Mouse (Mus musculus) CD4-positive, CD25-positive, alpha-beta regulatory T cell, adult 4 months (primary cell): ENCODE measurements around the gene Rcan2. TPM values are rescaled to one million over a fixed set of nuclear protein-coding genes. Genes with fewer than 3 reads are reported as not detected.
"Not testable (repeated sequence)": the region's sequence is repeated elsewhere in the genome, so short reads cannot be mapped to it uniquely, and the experiment has no call there.

ENCODE experiments used
- ATAC-seq: one replicate; pipeline ENCODE4 v1.8.0; 2017
- polyA plus RNA-seq, 2 experiments: library from polyadenylated mRNA; unstranded; fragments of 100-300 nt; shearing (Covaris generic); gene quantifications; one replicate each; pipeline ENCODE4 v1.2.1; 2017

Gene Rcan2
- polyA plus RNA-seq, 2 experiments from 2014 or later = not detected

DNA sequence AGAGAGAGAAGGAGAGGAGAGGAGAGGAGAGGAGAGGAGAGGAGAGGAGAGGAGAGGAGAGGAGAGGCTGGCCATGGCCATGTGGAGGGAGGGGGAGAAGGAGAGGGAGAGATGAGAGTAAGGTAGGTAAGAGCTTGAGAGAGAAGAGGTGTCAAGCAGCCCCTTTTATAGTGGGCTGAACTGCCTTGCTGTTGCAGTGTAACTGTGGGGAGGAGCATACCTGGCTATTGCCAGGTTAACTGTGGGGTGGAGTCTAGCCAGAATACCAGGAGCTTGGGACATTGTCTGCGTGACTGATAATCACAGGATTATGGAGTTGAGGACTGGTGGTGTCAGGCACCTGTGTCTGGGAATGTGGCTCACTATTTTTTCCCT lies 24.2 kb downstream of the Rcan2 start:
- ATAC-seq = not testable (repeated sequence)

DNA sequence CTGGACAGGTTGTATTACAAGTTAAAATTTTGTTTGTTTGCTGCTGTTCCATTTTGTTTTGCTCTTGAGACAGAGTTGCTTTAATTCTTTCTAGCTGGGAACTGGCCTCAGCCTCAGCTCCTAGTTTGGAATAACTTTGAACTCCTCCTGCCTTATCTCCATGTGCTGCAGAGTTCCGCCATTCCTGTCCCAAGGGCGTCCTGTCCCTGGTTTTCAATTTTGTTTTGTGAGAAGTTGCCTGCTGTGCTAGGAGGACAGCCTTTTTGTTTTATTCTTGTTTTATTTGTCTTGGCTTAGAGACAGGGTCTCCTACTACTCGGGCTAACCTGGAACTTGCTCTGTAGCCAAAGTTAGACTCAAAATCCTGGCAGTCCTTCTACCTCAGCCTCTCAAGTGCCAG lies 26.1 kb downstream of the Rcan2 start:
- ATAC-seq = no peak

DNA sequence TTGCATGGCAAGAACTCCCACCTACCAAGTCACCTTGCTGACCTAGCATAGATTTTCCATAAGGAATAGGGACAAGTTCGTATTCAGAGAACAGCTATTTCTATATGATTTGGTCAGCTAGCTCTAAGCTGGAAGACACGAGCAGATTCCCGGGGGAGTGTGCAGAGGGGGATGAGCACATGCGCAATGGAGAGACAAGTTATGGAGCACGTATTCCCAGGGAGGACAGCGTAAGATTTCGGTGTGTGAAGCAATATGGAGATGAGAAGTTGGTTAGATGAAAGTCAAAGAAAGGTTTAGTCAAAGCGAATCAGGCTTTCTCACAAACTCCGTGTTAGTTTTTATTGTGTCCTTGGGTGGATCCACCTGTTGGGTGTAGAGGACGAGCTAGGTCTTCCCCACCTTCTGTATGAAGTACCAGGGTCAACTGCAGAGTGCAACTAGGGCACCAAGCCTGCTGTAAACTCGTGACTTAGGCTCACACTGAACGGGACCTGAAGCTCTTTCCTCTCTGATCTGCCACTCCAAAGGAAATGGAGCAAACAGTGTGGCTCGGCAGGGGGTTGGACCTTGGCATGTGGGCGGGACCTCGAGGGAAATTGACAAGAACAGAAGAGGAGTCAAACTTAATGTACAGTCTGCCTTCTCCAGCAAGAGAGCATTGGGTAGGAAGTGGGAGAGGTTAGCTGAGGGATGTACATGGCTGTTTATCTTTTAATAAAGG lies 31.4 kb downstream of the Rcan2 start:
- ATAC-seq = no peak

DNA sequence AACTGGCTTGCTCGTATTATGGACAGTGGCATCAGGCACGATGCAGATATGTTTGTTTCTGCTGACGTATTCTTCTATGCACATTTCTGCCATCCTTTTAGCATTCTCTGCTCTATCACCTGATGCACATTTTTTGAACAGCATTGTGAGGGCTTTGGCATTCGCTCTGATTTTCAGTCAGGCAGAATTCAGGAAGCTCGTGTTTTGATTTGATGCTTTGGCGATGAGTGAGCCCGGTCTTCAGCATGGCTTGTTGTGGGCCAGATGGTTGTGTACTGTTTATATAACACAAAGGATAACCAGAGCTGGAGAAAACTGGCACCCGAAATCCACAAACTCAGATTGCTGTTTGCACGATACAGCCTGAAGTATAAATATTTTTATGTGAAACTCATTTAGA lies 39.1 kb downstream of the Rcan2 start:
- no peak for ATAC-seq

DNA sequence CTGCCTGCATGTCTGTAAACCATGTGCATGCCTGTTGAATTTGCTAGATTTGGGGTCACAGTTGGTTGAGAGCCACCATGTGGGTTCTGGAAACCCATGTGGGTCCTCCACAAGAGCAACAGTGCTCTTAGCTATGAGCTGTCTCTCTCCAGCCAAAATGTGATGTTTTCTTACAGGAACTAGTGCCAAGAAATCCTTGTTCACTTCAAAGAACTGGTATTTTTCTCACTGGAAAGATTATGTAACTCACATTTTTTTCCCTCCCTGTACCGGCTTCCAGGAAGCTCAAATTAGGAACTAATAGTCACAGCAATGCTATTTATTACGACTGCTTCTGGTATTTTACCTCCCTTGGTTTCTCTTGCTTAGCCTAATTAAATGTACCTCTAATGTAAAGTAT lies 45.6 kb downstream of the Rcan2 start:
- ATAC-seq = no peak

DNA sequence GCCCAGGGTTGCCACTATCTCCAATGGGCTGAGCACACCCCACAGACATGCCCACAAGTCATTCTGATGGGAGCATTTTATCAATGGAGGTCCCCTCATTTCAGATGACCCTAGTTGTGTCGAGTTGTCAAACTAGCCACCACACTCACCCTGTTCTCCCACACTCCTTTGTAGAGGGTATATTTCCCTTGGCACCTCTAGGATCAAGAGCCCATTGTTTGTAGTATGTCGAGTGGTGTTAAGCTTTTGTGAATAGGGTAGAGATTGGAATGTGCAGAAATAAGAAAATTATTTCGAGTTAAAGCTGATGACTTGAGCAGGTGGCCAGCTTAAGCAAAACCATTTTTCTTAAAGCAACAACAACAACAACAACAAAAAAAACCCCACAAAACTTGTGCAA lies 47.8 kb downstream of the Rcan2 start:
- no peak for ATAC-seq

DNA sequence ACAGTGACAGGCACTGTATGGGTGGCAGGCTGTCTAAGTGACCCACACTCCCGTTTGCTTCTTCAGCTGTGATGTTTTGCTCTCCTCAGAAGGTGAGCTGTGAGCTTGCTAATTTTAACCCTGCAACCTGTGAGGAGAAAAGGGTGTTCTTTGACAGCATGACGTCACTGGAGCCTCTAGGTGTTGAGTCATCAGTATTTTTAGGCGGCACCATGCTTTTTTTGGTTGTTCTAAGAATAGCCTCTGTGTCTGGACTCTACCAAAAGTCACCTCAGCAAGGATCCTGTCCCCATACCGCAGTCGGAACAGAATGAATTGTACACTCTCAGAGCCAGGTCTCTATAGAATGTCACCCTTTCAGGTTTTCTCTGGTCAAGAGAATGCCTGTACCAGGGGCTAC lies 54.0 kb downstream of the Rcan2 start:
- no peak for ATAC-seq

DNA sequence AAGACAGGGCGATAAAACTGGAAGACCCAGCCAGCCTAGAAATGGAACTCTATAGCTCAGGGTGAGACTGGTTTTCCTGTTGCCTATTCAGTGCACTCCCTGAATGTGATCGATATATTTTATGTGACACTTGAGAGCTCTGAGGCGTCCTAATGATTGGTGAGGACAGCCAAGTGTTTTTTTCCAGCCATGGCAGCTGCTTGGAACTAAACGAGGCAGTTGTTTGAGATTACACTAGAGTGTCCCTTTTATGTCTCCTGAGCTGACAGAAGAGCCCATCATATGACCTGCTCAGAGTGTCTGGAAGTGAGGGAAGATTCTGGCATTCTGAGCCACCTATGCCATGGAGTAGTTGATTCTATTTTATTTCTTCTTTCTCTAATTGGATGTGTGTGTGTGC lies 54.9 kb downstream of the Rcan2 start:
- ATAC-seq = no peak

DNA sequence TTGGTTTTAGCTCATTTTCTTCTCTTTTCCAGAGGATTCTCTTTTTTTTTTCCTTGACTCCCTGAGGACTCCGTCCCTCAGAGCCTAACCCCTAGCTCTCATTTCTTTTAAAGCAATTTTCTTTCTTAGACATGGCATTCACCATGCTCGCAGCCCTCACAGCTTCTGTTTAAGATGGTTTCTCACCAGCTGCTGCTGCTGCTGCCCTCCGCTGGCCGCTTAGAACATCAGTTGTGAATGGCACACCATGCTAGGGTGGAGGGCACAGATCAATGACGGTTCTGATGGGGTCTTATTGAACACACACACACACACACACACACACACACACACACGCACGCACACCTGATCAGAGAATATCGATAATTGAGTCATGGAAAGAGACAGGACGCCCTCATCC lies 67.7 kb downstream of the Rcan2 start:
- ATAC-seq = no peak

DNA sequence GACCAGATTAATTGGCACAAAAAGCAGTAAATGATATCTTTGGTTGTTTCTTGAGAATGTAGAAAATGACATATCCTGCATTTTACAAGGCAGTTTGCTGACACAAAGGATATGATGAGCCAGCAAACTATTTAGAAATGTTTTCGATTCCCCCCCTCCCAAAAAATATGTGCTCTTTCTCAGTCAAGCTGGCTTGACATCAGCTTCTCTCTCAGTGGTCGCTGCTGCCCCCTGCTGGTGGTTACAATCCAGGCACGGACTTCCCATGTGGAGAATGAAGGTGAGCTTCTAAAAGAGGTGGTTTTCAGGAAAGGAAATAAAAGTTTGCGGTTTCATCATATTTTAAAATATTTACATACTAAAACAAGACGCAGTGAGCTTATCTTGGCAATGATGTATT lies 68.5 kb downstream of the Rcan2 start:
- no peak for ATAC-seq

DNA sequence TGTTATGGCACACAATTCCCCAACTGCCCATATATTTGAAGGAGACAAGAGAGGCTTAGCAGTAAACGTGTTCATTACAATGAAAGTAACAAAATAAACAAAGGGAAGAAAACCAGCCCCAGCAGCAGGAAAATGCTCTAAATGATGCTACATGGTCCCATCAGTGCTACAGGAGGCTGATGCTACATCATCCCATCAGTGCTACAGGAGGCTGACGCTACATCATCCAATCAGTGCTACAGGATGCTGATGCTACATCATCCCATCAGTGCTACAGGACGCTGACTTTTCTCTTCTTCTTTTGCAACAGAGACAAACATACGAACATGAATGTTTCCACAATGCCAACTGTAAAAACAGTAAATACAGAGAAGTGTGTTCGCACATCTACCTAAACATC lies 73.3 kb downstream of the Rcan2 start:
- no peak for ATAC-seq

DNA sequence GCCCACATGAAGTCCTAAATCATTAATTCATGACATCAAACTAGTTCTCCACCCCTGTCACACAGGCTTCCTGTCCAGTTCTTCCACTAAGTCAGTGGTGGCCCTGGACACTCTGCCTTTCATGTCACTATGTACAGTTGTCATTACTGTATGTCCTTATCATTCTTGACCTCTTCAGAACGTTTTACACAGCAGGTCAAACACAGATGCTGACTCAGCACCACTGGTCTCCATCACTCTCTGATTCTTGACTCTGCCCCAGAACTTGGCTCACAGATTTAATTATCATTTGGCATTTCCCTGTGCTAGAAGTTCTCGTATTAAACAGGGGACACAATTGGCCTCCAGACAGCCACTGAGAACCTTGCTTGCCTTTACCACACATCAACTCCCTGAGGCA lies 76.3 kb downstream of the Rcan2 start:
- ATAC-seq = no peak

DNA sequence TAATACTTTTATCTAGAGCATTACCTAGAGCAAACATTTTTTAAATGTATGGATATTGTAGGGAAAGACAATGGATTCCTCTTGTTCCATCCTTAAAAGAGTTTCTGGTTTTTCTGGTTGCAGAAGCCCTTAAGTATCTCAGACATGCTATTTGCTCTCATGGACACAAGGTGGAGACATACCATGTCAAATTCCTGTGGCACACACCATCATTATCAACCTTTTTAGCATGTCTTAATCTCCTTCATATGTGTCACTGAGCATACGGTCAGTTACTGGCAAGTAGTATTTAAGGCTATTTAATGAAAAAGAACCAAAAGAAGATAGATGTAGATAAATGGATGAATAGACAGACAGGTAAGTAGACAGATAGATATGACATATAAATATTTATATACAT lies 81.9 kb downstream of the Rcan2 start:
- ATAC-seq = no peak

DNA sequence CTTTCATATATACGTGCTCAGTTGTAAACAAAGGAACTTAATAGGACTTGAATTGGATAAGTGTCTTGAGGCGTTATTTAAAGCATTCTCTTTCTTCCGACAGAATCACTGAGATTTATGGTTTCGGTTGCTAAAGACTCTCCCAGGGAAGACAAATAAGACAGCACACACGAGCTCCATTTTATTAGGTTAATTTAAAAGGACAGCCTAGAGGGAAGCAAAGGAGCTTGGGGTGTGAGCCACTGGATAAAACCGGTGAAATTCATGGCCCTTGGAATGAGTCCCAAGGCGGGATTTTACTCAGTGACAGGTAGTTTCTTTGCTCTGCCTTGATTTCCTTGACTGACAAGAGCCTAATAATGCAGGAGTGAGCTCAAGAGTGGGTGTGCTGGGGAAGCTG lies 85.1 kb downstream of the Rcan2 start:
- ATAC-seq = no peak

DNA sequence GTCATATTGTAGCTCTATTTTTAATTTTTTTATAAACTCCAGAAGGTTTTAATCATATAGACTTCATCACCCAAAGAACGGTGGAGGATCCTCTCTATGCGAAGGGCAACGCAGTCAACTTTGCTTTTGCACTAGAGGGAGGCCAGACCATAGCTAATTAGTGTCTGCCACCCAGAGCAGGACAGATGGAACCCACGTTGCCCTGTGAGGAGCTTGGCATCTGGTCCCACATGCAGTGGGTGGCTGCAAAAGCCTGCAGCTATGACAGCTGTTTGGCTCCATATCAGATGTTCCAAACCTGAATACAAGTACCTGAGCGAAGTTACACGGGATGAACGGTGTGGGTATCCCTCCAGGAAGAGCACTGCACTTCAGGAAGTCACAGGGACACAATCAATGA lies 86.8 kb downstream of the Rcan2 start:
- ATAC-seq = no peak

DNA sequence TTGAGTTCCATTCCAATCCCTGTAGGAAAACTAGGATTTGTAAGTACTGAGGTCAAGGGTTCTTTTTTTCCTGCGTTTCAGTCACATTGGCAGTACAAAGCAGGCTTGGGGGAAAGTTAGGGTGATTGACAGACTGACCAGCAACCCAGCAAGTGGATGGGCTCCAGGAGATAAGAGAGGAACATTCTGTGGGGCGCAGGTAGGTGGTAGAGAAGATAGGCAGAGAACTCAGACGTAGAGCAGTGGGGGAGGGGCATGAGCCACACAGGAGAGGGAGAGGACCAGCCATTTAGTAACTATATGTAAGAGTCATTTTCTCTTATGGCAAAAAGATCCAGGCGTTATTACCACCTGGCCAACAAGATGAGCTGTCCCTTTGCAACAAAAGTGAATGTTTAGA lies 96.2 kb downstream of the Rcan2 start:
- ATAC-seq = no peak

DNA sequence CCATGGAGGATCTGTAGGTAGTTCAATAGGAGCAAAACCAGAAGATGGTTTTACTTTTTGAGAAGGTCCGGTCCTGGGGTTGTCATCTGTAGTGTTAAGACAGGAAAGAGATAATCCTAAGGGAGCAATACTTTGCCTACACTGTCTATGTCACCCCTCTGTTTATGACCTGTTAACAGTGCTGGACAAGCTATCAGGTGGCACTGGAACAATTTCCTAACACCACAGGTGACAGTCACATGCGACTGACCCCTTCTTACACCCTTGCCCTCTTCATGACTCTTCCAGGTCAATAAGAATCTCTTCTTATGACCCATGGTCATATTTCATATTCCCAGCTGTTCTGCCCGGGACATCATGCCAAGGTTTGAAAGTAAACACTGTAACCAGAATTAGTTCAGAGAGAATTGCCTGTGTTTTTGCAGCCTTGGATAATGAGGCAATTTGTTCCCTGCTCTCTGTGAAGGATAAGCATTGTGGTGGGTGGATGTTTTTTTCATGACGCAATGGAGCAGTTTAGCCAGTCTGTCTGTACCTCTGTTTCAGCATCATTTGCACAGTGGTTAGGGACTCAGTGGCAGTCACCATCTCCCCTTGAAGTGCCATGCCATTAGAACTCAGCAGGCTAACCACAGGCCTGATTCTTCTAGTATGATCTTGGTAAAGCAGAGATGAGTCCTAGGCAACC lies 98.4 kb downstream of the Rcan2 start:
- ATAC-seq = no peak

DNA sequence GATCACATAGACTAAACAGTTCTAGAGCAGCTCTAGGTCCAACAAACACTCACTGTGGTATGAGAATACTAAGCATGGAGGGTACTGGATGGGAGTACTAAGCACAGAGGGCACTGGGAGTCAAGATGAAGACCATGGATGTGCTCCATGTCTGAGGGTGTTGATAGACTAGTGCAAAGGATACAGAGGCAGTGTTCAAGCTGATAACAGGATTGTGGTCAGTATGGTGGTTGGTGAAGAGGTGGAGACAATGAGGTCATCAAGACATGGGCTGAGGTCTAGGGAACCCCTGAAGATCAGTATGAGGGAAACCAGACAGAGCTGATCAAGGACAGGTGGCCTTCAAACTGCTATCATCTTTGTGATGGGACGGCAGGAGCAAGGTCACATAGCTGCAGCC lies 99.0 kb downstream of the Rcan2 start:
- no peak for ATAC-seq

DNA sequence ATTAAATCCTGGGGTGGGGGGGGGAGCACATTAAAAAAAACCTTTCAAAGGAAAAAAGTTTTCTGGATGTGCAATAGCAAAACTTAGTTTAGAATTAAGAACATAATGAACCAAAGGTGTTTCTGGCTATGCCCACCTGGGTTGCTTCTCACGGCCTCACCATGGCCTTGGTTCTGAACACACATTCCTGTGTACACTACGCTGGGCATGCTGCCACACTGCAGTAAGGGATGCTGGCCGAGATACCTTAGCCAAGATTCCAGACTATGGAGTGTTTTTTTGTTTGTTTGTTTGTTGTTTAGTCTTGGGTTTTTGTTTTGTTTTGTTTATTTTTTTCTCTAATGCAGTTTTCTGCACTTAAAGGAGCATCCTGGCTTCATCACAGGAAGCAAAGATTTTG lies 100.3 kb downstream of the Rcan2 start:
- ATAC-seq = no peak

DNA sequence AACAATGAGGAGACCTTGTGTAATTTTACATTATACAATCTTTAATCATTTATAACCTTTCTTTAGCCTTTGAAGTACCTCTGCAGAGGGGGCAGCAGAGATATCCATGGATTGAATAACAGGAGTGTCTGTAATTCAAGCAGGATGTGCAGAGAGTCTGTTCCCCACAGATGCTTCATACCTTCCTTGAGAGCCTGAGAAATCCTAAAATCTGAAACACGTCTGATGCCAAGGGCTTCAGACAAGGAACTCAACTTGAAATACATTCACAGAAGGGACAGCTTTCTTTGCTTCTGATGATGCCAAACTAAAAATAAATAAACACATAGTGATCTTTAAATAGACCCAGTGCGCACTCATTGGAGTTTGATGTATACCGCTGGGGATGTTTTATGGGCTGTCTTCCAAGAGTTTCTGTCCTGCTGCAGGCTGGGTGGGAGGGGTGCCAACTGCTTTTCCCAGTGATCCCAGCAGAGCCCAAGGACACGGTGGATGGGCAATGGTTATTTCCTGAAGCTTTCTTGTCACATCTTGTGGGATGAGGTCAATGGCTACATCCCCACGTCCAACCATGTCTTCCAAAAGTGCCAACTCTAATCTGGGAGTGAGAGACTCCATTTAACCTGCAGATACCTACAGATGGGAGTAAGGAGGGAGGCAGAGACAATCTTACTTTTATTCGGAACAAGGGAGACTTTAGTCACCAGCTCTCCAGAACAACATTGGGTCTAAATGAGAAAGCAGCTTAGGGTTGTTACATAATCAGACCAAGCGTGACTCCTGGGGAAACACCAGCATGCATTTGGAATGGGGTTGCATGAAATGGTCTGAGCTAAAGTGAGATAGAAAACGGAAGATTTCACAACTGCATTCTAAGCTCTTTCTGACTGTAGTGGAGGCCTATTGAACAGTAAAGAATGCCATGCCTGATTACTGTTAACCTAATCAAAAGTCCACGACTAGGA lies 102.9 kb downstream of the Rcan2 start:
- no peak for ATAC-seq

DNA sequence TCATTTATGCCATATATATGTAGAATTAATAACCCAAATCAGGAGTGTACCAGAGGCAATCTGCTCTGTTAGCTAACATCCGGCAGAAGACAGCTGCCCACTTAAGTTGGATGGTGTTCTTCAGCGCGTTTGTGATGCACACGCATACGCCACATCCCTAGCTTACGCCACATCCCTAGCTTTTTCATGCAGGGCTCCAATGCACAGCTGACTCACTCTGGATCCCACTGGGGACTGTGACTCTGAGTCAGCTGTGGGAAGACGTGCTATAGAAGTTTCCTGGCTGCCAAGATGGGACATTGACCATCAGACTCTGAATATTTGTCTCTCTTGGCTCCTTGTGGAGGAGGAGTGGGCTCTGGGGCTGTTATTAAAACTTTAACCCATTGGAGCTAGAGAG lies 103.7 kb downstream of the Rcan2 start:
- no peak for ATAC-seq

DNA sequence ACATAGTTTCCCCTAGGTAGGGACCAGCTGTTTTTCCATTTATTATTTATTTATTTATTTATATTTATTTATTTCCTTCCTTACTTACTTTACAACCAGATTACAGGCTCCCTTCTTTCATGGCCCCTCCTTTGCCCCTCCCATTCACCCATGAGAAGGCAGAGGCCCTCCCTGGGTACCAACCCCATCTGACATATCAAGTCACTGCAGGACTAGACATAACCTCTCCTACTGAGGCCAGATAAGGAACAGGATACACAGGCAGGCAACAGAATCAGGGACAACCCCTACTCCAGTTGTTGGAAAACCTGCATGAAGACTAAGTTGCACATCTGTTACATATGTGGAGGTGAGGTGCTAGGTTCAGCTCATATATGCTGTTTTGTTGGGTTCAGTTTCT lies 105.6 kb downstream of the Rcan2 start:
- no peak for ATAC-seq

DNA sequence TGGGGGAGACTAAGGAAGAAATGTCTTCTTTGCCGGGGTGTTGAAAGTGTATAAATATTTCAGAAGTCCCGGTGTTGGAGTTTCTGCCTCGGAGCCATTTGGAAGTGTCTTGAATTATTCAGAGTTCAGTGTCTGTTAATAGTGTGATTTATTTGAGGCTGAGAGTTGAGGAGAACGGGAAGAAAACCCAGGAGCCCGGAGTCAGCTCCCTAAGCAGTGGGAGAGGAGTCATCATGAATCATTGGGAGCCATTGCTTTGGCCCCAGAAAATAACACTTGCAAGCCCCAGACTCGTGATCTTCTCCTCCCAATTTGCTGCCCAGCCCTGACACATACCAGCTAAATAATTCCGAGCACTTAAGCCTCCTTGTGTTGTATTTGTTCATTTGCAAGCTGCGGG lies 115.0 kb downstream of the Rcan2 start:
- no peak for ATAC-seq

DNA sequence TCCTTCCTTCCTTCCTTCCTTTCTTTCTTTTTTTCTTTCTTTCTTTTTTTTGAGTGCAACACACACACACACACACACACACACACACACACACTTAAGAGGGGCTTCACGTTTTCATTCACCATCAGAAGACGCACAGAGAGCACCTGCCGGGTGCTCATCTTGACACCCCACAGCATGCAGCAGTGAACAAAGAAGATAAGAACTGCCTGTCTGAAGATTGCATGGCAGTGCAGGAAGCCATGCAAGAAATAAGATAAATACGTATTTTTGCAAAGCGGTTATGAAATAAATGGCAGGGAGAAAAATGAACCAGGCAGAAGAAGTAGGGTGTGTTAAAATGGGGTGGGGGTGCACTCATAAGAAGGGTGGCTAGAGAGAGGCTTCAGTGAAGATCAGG lies 116.0 kb downstream of the Rcan2 start:
- ATAC-seq = no peak
